Mouse (Mus musculus): ENCODE data around the gene Asic2. TPM values are rescaled to one million over a fixed set of nuclear protein-coding genes. Genes with fewer than 3 reads are reported as not detected.
A peak's percentile ranks its signal among the peaks of the same experiment; 100 is the strongest.

Asic2 gene
- polyA plus RNA-seq, 1 experiment, result 0.08 TPM

DNA sequence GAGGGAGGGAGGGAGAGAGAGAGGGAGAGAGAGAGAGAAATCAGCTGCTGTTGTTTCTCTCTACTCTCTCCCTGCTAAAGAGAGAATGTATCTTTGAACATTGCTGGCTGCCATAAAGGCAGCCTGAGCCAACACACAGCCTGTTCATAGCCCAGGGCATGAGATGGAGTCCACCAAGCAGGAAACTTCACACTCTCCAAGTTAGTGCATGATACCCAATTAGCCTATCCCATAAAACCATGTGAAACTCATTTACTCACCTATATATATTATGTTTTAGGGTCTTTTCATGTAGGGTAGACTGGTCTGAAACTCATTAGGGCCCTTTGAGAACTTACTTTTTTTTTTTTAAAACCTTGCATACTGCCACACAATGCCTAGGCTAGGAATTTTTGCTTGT lies 582.7 kb downstream of the Asic2 start:
- DNase-seq, result no peak
- H3K4me1 ChIP-seq (replicated peaks; ENCODE audit: control insufficient read depth, insufficient read depth, low read length), result no peaks in the 10 kb centered on the region
- no peak overlapping the region for H3K4me3 ChIP-seq (ENCODE audit: control insufficient read depth, insufficient read depth, low read length)
- H3K27ac ChIP-seq (ENCODE audit: control insufficient read depth, insufficient read depth, low read length), result no peak overlapping the region
- no peak for TF ChIP-seq CTCF (IDR thresholded peaks at IDR 0.05; ENCODE audit: borderline replicate concordance, control insufficient read depth, extremely low read depth, insufficient read depth, low read length, poor library complexity)
- no peak for TF ChIP-seq POLR2A (IDR thresholded peaks at IDR 0.05; ENCODE audit: control insufficient read depth, extremely low read depth, insufficient read depth, low read length, poor library complexity)
- H3K27me3 ChIP-seq (ENCODE audit: control insufficient read depth, insufficient read depth, low read length), result no peaks in the 10 kb centered on the region
- no peaks in the 10 kb centered on the region for H3K36me3 ChIP-seq (ENCODE audit: control insufficient read depth, insufficient read depth, low read length)

DNA sequence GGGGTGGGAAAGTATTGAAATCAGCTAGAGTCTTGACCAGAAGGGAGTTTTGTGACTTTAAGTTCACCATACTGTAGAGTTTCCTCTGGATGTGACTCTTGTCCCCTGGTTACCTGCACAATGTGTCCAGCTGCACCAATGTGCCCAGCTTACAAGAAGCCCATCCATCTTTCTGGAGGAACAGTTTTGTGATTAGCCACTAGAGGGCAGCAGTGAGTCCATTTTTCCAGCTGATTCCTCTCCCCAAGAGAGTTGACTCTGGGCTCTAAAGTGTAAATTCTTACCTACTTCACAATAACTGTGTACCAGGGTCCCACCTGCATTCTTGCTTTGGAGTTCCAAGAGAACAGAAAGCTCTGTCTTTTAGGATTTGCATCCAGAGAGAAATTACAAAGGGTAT lies 593.4 kb downstream of the Asic2 start:
- Histone ChIP-seq H3K4me3 (ENCODE audit: control insufficient read depth, insufficient read depth, low read length) (no peak overlapping the region), H3K27me3 (ENCODE audit: control insufficient read depth, insufficient read depth, low read length) (no peaks in the 10 kb centered on the region), H3K4me1 (replicated peaks; ENCODE audit: control insufficient read depth, insufficient read depth, low read length) (no peaks in the 10 kb centered on the region), H3K36me3 (ENCODE audit: control insufficient read depth, insufficient read depth, low read length) (no peaks in the 10 kb centered on the region), H3K27ac (ENCODE audit: control insufficient read depth, insufficient read depth, low read length) (no peak overlapping the region)
- peak; percentile 6 for DNase-seq
- TF ChIP-seq CTCF (IDR thresholded peaks at IDR 0.05; ENCODE audit: borderline replicate concordance, control insufficient read depth, extremely low read depth, insufficient read depth, low read length, poor library complexity) (no peak), POLR2A (IDR thresholded peaks at IDR 0.05; ENCODE audit: control insufficient read depth, extremely low read depth, insufficient read depth, low read length, poor library complexity) (no peak)

DNA sequence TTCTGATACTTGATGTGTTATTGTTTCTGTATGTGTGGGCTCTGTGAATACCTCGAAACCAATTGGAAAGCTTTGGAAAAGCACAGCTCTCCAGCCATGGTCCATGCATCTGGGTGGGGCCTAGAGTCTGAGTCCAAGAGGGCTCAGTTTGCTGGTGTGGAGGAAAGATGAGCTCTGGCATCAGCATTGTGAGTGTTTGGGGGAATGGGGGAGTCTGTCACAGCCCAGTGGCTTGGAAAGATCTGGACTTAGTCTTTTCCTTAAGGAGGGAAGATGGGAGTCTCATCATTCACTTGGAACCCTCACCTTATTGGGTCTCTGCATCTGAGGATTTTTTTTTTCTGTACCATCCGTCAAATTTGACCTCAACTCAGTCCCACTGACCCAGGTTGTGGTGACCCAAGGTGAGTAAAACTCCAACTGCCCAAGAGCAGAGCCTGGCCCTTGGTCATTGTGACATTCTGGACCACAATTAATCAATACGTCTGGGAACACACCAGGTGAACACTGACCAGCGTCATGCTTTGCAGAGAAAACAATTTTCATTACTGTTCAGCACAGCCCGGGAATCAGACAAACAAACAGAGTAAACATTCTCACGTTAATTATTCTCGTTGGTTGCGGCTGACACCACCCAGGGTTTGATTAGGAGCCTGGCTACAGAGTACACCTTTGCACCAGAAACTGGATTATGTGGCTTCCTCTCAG lies 594.1 kb downstream of the Asic2 start:
- WGBS, result 81% methylated on average over 8 of the region's 8 CpGs

GRCm38 (mm10) chr11:81371545-81371944 lies 596.7 kb downstream of the Asic2 start:
- no peak overlapping the region for H3K4me3 ChIP-seq (ENCODE audit: control insufficient read depth, insufficient read depth, low read length)
- H3K27me3 ChIP-seq (ENCODE audit: control insufficient read depth, insufficient read depth, low read length), result no peaks in the 10 kb centered on the region
- no peak for TF ChIP-seq CTCF (IDR thresholded peaks at IDR 0.05; ENCODE audit: borderline replicate concordance, control insufficient read depth, extremely low read depth, insufficient read depth, low read length, poor library complexity)
- TF ChIP-seq POLR2A (IDR thresholded peaks at IDR 0.05; ENCODE audit: control insufficient read depth, extremely low read depth, insufficient read depth, low read length, poor library complexity), result no peak
- H3K4me1 ChIP-seq (replicated peaks; ENCODE audit: control insufficient read depth, insufficient read depth, low read length), result no peaks in the 10 kb centered on the region
- H3K27ac ChIP-seq (ENCODE audit: control insufficient read depth, insufficient read depth, low read length), result no peak overlapping the region
- H3K36me3 ChIP-seq (ENCODE audit: control insufficient read depth, insufficient read depth, low read length), result no peaks in the 10 kb centered on the region
- no peak for DNase-seq
- WGBS, result 67% methylated on average over 8 of the region's 8 CpGs

More for the DNA sequence above, 594.1 kb downstream of the Asic2 start:
- Histone ChIP-seq H3K4me3 (ENCODE audit: control insufficient read depth, insufficient read depth, low read length) (no peak overlapping the region), H3K4me1 (replicated peaks; ENCODE audit: control insufficient read depth, insufficient read depth, low read length) (no peaks in the 10 kb centered on the region), H3K36me3 (ENCODE audit: control insufficient read depth, insufficient read depth, low read length) (no peaks in the 10 kb centered on the region), H3K27ac (ENCODE audit: control insufficient read depth, insufficient read depth, low read length) (no peak overlapping the region), H3K27me3 (ENCODE audit: control insufficient read depth, insufficient read depth, low read length) (no peaks in the 10 kb centered on the region)
- no peak for TF ChIP-seq POLR2A (IDR thresholded peaks at IDR 0.05; ENCODE audit: control insufficient read depth, extremely low read depth, insufficient read depth, low read length, poor library complexity)
- TF ChIP-seq CTCF (IDR thresholded peaks at IDR 0.05; ENCODE audit: borderline replicate concordance, control insufficient read depth, extremely low read depth, insufficient read depth, low read length, poor library complexity), result no peak
- no peak for DNase-seq

- DNase-seq, result no peak
- Histone ChIP-seq H3K27ac (ENCODE audit: control insufficient read depth, insufficient read depth, low read length) (no peak overlapping the region), H3K36me3 (ENCODE audit: control insufficient read depth, insufficient read depth, low read length) (no peaks in the 10 kb centered on the region), H3K27me3 (ENCODE audit: control insufficient read depth, insufficient read depth, low read length) (no peaks in the 10 kb centered on the region), H3K4me1 (replicated peaks; ENCODE audit: control insufficient read depth, insufficient read depth, low read length) (no peaks in the 10 kb centered on the region), H3K4me3 (ENCODE audit: control insufficient read depth, insufficient read depth, low read length) (no peak overlapping the region)
- WGBS, result 80% methylated on average over 8 of the region's 8 CpGs
- TF ChIP-seq CTCF (IDR thresholded peaks at IDR 0.05; ENCODE audit: borderline replicate concordance, control insufficient read depth, extremely low read depth, insufficient read depth, low read length, poor library complexity) (no peak), POLR2A (IDR thresholded peaks at IDR 0.05; ENCODE audit: control insufficient read depth, extremely low read depth, insufficient read depth, low read length, poor library complexity) (no peak)
Measured at GRCm38 (mm10) chr11:81370426-81370810, 597.8 kb downstream of the Asic2 start.

DNA sequence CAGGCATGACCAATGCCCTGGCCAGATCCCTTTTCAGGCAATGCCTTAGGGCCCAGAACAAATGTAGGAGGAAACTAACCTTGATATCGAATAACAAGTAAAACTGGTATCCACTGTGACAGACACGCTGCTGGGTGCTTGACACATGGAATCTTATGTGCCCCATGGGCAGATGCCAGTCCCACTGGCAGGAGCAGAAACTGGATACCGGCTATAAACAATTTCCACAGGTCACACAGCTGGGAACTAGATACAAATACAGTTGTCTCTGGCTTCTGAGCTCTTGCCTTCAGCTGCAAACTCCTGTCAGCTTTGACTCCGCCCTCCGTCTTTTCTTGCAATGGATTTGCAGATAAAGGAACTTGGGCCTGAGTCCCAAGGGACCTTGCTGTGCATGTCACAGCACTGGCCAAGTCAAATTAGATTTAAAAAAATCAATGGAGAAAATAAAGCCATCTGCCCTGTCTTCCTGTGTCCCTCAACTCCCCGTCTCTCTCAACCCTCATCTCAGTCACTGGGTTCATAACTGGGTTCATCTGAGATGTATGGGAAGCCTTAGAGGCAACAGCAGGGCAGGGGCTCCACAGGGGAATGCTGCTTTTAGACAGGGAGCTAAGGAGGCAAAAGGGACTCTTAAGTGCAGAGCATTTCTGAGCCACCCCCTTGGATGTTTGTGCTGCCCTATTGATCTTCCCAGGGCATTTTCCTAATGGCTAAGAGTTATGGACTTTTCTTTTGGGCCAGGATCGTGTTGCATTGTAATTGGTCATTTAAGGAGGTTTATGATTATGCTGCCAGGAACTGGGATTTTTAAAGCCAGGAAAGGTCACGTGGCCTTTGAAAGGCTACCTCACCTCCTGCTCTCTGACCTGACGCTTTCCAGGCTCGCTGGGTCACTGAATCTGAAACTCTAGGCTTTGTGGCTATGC lies 598.5 kb downstream of the Asic2 start:
- DNase-seq, result no peak
- Histone ChIP-seq H3K36me3 (ENCODE audit: control insufficient read depth, insufficient read depth, low read length) (no peaks in the 10 kb centered on the region), H3K4me1 (replicated peaks; ENCODE audit: control insufficient read depth, insufficient read depth, low read length) (no peaks in the 10 kb centered on the region), H3K27me3 (ENCODE audit: control insufficient read depth, insufficient read depth, low read length) (no peaks in the 10 kb centered on the region), H3K4me3 (ENCODE audit: control insufficient read depth, insufficient read depth, low read length) (no peak overlapping the region), H3K27ac (ENCODE audit: control insufficient read depth, insufficient read depth, low read length) (no peak overlapping the region)
- TF ChIP-seq POLR2A (IDR thresholded peaks at IDR 0.05; ENCODE audit: control insufficient read depth, extremely low read depth, insufficient read depth, low read length, poor library complexity), result no peak
- TF ChIP-seq CTCF (IDR thresholded peaks at IDR 0.05; ENCODE audit: borderline replicate concordance, control insufficient read depth, extremely low read depth, insufficient read depth, low read length, poor library complexity), result no peak
- 68% methylated on average over 10 of the region's 10 CpGs for WGBS
